ENCODE assay signal across 32 mouse cellular contexts in genomic region chr1:53388762-53389161, GRCm38 (mm10). TPM values are rescaled to one million over a fixed set of nuclear protein-coding genes. Genes with fewer than 3 reads are reported as not detected.
DNase-seq lines count a peak whose midpoint lies in the region; ATAC-seq lines count a peak whose summit lies in the region.
"Had no signal": no experiment of that assay in that cellular context is flagged by ENCODE, and none has a peak within 500 bp of the region (broad histone marks: within the 10 kb centered on the region; RNA-seq: fewer than 3 reads in every experiment).

No protein-coding gene starts in this region.

- WGBS in embryonic facial prominence, embryonic 11.5 days, result 90% methylated on average over 9 of the region's 14 CpGs
- 94% methylated on average over 14 of the region's 14 CpGs for WGBS in embryonic facial prominence, embryonic 10.5 days
- 89% methylated on average over 13 of the region's 14 CpGs for WGBS in hindbrain, embryonic 11.5 days
- 96% methylated on average over 14 of the region's 14 CpGs for WGBS in hindbrain, embryonic 10.5 days

- H3K9me3 ChIP-seq in embryonic facial prominence, embryonic 11.5 days (replicated peaks; ENCODE audit: control insufficient read depth, low read length), result no peaks in the 10 kb centered on the region
- peaks cover 10% of the 10 kb centered on the region for H3K9me3 ChIP-seq in embryonic facial prominence, embryonic 10.5 days
- H3K9me3 ChIP-seq in hindbrain, embryonic 11.5 days (ENCODE audit: control insufficient read depth, low read length), result no peaks in the 10 kb centered on the region
- H3K9me3 ChIP-seq in hindbrain, embryonic 10.5 days, result 0 out of 2 replicates have a peak, but pooled peaks cover 5% of the 10 kb centered on the region
- H3K9me3 ChIP-seq: heart, embryonic 15.5 days; neural tube, embryonic 13.5 days had no signal

- no peaks in the 10 kb centered on the region for H3K36me3 ChIP-seq in embryonic facial prominence, embryonic 11.5 days (replicated peaks; ENCODE audit: control insufficient read depth, insufficient read depth, low read depth, low read length)
- no peaks in the 10 kb centered on the region for H3K36me3 ChIP-seq in embryonic facial prominence, embryonic 10.5 days (replicated peaks)
- no peaks in the 10 kb centered on the region for H3K36me3 ChIP-seq in hindbrain, embryonic 11.5 days (ENCODE audit: control insufficient read depth, insufficient read depth, low read length)
- no peaks in the 10 kb centered on the region for H3K36me3 ChIP-seq in hindbrain, embryonic 10.5 days
- H3K36me3 ChIP-seq: heart, embryonic 15.5 days; midbrain, embryonic 13.5 days; neural tube, embryonic 13.5 days had no signal

- intact Hi-C loops in left cerebral cortex, postnatal 4 days (cut with DNase I), result no loop called here
- intact Hi-C loops in left cerebral cortex, postnatal 36 days (cut with DNase I), result no loop called here

- H3K4me2 ChIP-seq in embryonic facial prominence, embryonic 11.5 days (ENCODE audit: low read depth, low read length), result no peak overlapping the region
- no peak overlapping the region for H3K4me2 ChIP-seq in hindbrain, embryonic 11.5 days (replicated peaks; ENCODE audit: low read depth, low read length)
- H3K4me2 ChIP-seq: heart, embryonic 15.5 days; midbrain, embryonic 13.5 days; neural tube, embryonic 13.5 days had no signal

- H3K4me1 ChIP-seq in embryonic facial prominence, embryonic 11.5 days (ENCODE audit: control insufficient read depth, insufficient read depth, low read length), result no peaks in the 10 kb centered on the region
- H3K4me1 ChIP-seq in embryonic facial prominence, embryonic 10.5 days, result peaks cover under 1% of the 10 kb centered on the region
- H3K4me1 ChIP-seq in hindbrain, embryonic 11.5 days (replicated peaks; ENCODE audit: control insufficient read depth, insufficient read depth, low read length), result no peaks in the 10 kb centered on the region
- H3K4me1 ChIP-seq in hindbrain, embryonic 10.5 days (replicated peaks), result no peaks in the 10 kb centered on the region
- H3K4me1 ChIP-seq: heart, embryonic 15.5 days; midbrain, embryonic 13.5 days; neural tube, embryonic 13.5 days had no signal

- H3K9ac ChIP-seq in embryonic facial prominence, embryonic 11.5 days (replicated peaks; ENCODE audit: low read length), result no peak overlapping the region
- H3K9ac ChIP-seq in hindbrain, embryonic 11.5 days (ENCODE audit: low read depth, low read length), result no peak overlapping the region
- H3K9ac ChIP-seq: heart, embryonic 15.5 days; liver, embryonic 14.5 days; midbrain, embryonic 13.5 days; neural tube, embryonic 13.5 days had no signal

- no peak overlapping the region for H3K4me3 ChIP-seq in embryonic facial prominence, embryonic 11.5 days (ENCODE audit: low read depth, low read length)
- no peak overlapping the region for H3K4me3 ChIP-seq in embryonic facial prominence, embryonic 10.5 days
- H3K4me3 ChIP-seq in hindbrain, embryonic 11.5 days (ENCODE audit: low read depth, low read length), result no peak overlapping the region
- no peak overlapping the region for H3K4me3 ChIP-seq in hindbrain, embryonic 10.5 days
- H3K4me3 ChIP-seq: heart, embryonic 15.5 days; midbrain, embryonic 13.5 days; neural tube, embryonic 13.5 days had no signal

- no peaks in the 10 kb centered on the region for H3K27me3 ChIP-seq in embryonic facial prominence, embryonic 11.5 days (ENCODE audit: control insufficient read depth, insufficient read depth, low read length)
- H3K27me3 ChIP-seq in embryonic facial prominence, embryonic 10.5 days (replicated peaks; ENCODE audit: low read depth, poor library complexity, severe bottlenecking), result no peaks in the 10 kb centered on the region
- H3K27me3 ChIP-seq in hindbrain, embryonic 11.5 days (ENCODE audit: control insufficient read depth, insufficient read depth, low read length), result no peaks in the 10 kb centered on the region
- no peaks in the 10 kb centered on the region for H3K27me3 ChIP-seq in hindbrain, embryonic 10.5 days (ENCODE audit: insufficient read depth, poor library complexity, severe bottlenecking)
- H3K27me3 ChIP-seq: heart, embryonic 15.5 days; midbrain, embryonic 13.5 days; neural tube, embryonic 13.5 days; Patski had no signal

- no peak overlapping the region for H3K27ac ChIP-seq in embryonic facial prominence, embryonic 11.5 days (replicated peaks; ENCODE audit: low read depth, low read length)
- H3K27ac ChIP-seq in embryonic facial prominence, embryonic 10.5 days (replicated peaks), result no peak overlapping the region
- H3K27ac ChIP-seq in hindbrain, embryonic 11.5 days (ENCODE audit: low read depth, low read length), result no peak overlapping the region
- no peak overlapping the region for H3K27ac ChIP-seq in hindbrain, embryonic 10.5 days
- H3K27ac ChIP-seq: heart, embryonic 15.5 days; kidney, postnatal 0 days; liver, embryonic 14.5 days; macrophage; midbrain, embryonic 13.5 days; neural tube, embryonic 13.5 days had no signal

- no peak for DNase-seq in embryonic facial prominence, embryonic 11.5 days (ENCODE audit: low spot score)
- no peak for DNase-seq in embryonic facial prominence, embryonic 10.5 days (ENCODE audit: low spot score)
- no peak for DNase-seq in hindbrain, embryonic 11.5 days (ENCODE audit: low spot score)
- no peak for DNase-seq in hindbrain, embryonic 10.5 days (ENCODE audit: low spot score)
- peak; percentile 10 for DNase-seq in left cerebral cortex, postnatal 4 days
- DNase-seq in left cerebral cortex, postnatal 36 days (ENCODE audit: low spot score in 2 of 2), result no peak
- no peak for DNase-seq in layer of hippocampus, postnatal 10 days (ENCODE audit: low spot score in 2 of 2)
- DNase-seq: adrenal gland, postnatal 10 days; cerebellum, adult 9-10 months; gastrocnemius, postnatal 10 days; heart, postnatal 36 days; kidney, postnatal 4 days; layer of hippocampus, postnatal 36 days; liver; lung, adult 2 months; lung, postnatal 10 days; retina, postnatal 1 day; right cerebral cortex, postnatal 25 days; spleen, adult 18-20 months; thymus, adult 2 months; thymus, postnatal 36 days had no signal

- ATAC-seq in embryonic facial prominence, embryonic 11.5 days (replicated peaks; ENCODE audit: insufficient number of reproducible peaks, low FRiP score, low TSS enrichment, low read depth), result peak; percentile 44; the same call in 1 of the 2 replicates
- ATAC-seq in hindbrain, embryonic 11.5 days (ENCODE audit: low FRiP score), result peak; percentile 47; the same call in 1 of the 2 replicates
- ATAC-seq: intestine, postnatal 0 days; midbrain, embryonic 13.5 days; Patski had no signal

RNA-seq across cellular contexts. Expression of gene Asnsd1, which starts 36.2 kb away (rescaled TPM):
- 114 and 138 TPM in 2 replicates for polyA plus RNA-seq in embryonic facial prominence, embryonic 11.5 days (2014; fragmentation: Nextera tagmentation; extraction: Ambion mirVana)
- polyA plus RNA-seq in embryonic facial prominence, embryonic 10.5 days (2016; fragmentation: Nextera tagmentation; extraction: Ambion mirVana), result 88.6 and 88.7 TPM in 2 replicates
- 110 TPM in 2 replicates for polyA plus RNA-seq in hindbrain, embryonic 11.5 days (2014; fragmentation: Nextera tagmentation; extraction: Ambion mirVana)
- 83.7 and 92.6 TPM in 2 replicates for polyA plus RNA-seq in hindbrain, embryonic 10.5 days (2016; fragmentation: Nextera tagmentation; extraction: Ambion mirVana)
- 10 to 100 TPM; 38.7 to 40.7 TPM for total RNA-seq in left cerebral cortex, postnatal 4 days (2021)
- 10 to 100 TPM; 25.0 to 26.7 TPM for total RNA-seq in left cerebral cortex, postnatal 36 days (2021)
- 10 to 100 TPM; 30.0 to 31.7 TPM for total RNA-seq in layer of hippocampus, postnatal 10 days (2021)

RNA-seq across cellular contexts. Expression of gene Gm28551, which starts 36.3 kb away (rescaled TPM):
- polyA plus RNA-seq in embryonic facial prominence, embryonic 11.5 days (2014; fragmentation: Nextera tagmentation; extraction: Ambion mirVana), result 1.4 and 1.6 TPM in 2 replicates
- polyA plus RNA-seq in embryonic facial prominence, embryonic 10.5 days (2016; fragmentation: Nextera tagmentation; extraction: Ambion mirVana), result 0.59 and 0.87 TPM in 2 replicates
- polyA plus RNA-seq in hindbrain, embryonic 11.5 days (2014; fragmentation: Nextera tagmentation; extraction: Ambion mirVana), result 0.91 and 1.0 TPM in 2 replicates
- polyA plus RNA-seq in hindbrain, embryonic 10.5 days (2016; fragmentation: Nextera tagmentation; extraction: Ambion mirVana), result 1.0 and 1.1 TPM in 2 replicates
- total RNA-seq in left cerebral cortex, postnatal 4 days (2021), result under 1 TPM; 0.34 to 0.54 TPM
- total RNA-seq in left cerebral cortex, postnatal 36 days (2021), result not detected
- total RNA-seq in layer of hippocampus, postnatal 10 days (2021), result under 1 TPM in 1 of 2 experiments, not detected in 1; 0.23 TPM
- total RNA-seq: adrenal gland, postnatal 10 days; heart, postnatal 36 days; MEL had no signal
- polyA plus RNA-seq: gonadal fat pad, adult 2 months; lung, adult 2 months; macrophage; thymus, adult 2 months had no signal

RNA-seq across cellular contexts. Expression of gene Asdurf, which starts 36.3 kb away (rescaled TPM):
- not detected in 2 replicates for polyA plus RNA-seq in embryonic facial prominence, embryonic 11.5 days (2014; fragmentation: Nextera tagmentation; extraction: Ambion mirVana)
- not detected in 2 replicates for polyA plus RNA-seq in embryonic facial prominence, embryonic 10.5 days (2016; fragmentation: Nextera tagmentation; extraction: Ambion mirVana)
- not detected in 2 replicates for polyA plus RNA-seq in hindbrain, embryonic 11.5 days (2014; fragmentation: Nextera tagmentation; extraction: Ambion mirVana)
- polyA plus RNA-seq in hindbrain, embryonic 10.5 days (2016; fragmentation: Nextera tagmentation; extraction: Ambion mirVana), result 2.1 TPM in 1 of 2 replicates, not detected in the other
- total RNA-seq in left cerebral cortex, postnatal 4 days (2021), result not detected
- 1 to 10 TPM in 1 of 2 experiments, not detected in 1; 3.5 TPM for total RNA-seq in left cerebral cortex, postnatal 36 days (2021)
- total RNA-seq in layer of hippocampus, postnatal 10 days (2021), result not detected
- total RNA-seq: layer of hippocampus, postnatal 36 days; MEL had no signal
- polyA plus RNA-seq: cortical plate, adult 2 months; gonadal fat pad, adult 2 months; lung, adult 2 months; Patski; thymus, adult 2 months had no signal
